Mouse (Mus musculus) heart, postnatal 36 days (tissue): ENCODE data around the gene Nt5c1a. TPM values are rescaled to one million over a fixed set of nuclear protein-coding genes. Genes with fewer than 3 reads are reported as not detected.

Experiments
- DNase-seq, 2 experiments: peaks; one replicate each; pipeline ENCODE4 v3.0.0; 2021 to 2022
- intact Hi-C: fragments of 180-260 bp; cut with DNase I; formaldehyde crosslinking; loops from one replicate; pipeline ENCODE4 v1.15.1; 2025
- total RNA-seq, 2 experiments: library from RNA; stranded (reverse); gene quantifications; 2 replicates each; pipeline ENCODE4 v1.2.3; 2021

Gene Nt5c1a
- total RNA-seq, 2 experiments from 2014 or later: 45.5 to 58.6 TPM

GRCm38 (mm10) chr4:123210996-123211395 is 9.7 kb downstream of the Nt5c1a start:
- intact Hi-C loops: no loop called here

GRCm38 (mm10) chr4:123211453-123211852 is 10.1 kb downstream of the Nt5c1a start:
- intact Hi-C loops: no loop called here
- no peak for DNase-seq

More at GRCm38 (mm10) chr4:123210996-123211395, 9.7 kb downstream of the Nt5c1a start:
- no peak for DNase-seq

GRCm38 (mm10) chr4:123212330-123212729 is 11.0 kb downstream of the Nt5c1a start:
- intact Hi-C loops: no loop called here
- DNase-seq: no peak

- intact Hi-C loops: no loop called here
- DNase-seq: no peak
Observed at GRCm38 (mm10) chr4:123213975-123214374, 12.7 kb downstream of the Nt5c1a start.

GRCm38 (mm10) chr4:123215367-123215766 is 14.1 kb downstream of the Nt5c1a start:
- DNase-seq: no peak
- intact Hi-C loops: loop anchor here (5.0 kb wide), 1 partner anchor 58 kb away; no protein-coding TSS in a partner anchor

- intact Hi-C loops: loop anchor here (5.0 kb wide), 1 partner anchor 59 kb away; no protein-coding TSS in a partner anchor
- DNase-seq: peak in 1 of 2 experiments; percentile 60
Observed at GRCm38 (mm10) chr4:123216782-123217181, 15.5 kb downstream of the Nt5c1a start.

GRCm38 (mm10) chr4:123219720-123220357 is 18.5 kb downstream of the Nt5c1a start:
- DNase-seq: peak; percentile 79 to 83
- intact Hi-C loops: loop anchor here (1.0 to 5.0 kb wide), 2 partner anchors 34 to 63 kb away; no protein-coding TSS in a partner anchor

GRCm38 (mm10) chr4:123220637-123221036 is 19.3 kb downstream of the Nt5c1a start:
- intact Hi-C loops: no loop called here
- no peak for DNase-seq

- intact Hi-C loops: no loop called here
- no peak for DNase-seq
Observed at GRCm38 (mm10) chr4:123223309-123223708, 22.0 kb downstream of the Nt5c1a start.

- intact Hi-C loops: no loop called here
- DNase-seq: peak; percentile 47 to 61
Observed at GRCm38 (mm10) chr4:123225718-123226403, 24.6 kb downstream of the Nt5c1a start.

- intact Hi-C loops: no loop called here
- peak; percentile 68 to 76 for DNase-seq
Observed at GRCm38 (mm10) chr4:123227707-123228106, 26.4 kb downstream of the Nt5c1a start.

GRCm38 (mm10) chr4:123228270-123228669 is 27.0 kb downstream of the Nt5c1a start:
- DNase-seq: peak; percentile 61 to 80
- intact Hi-C loops: no loop called here

- DNase-seq: peak in 1 of 2 experiments; percentile 64
- intact Hi-C loops: no loop called here
Observed at GRCm38 (mm10) chr4:123229166-123229565, 27.9 kb downstream of the Nt5c1a start.

- intact Hi-C loops: no loop called here
- DNase-seq: no peak
Observed at GRCm38 (mm10) chr4:123232841-123233240, 31.5 kb downstream of the Nt5c1a start.

GRCm38 (mm10) chr4:123233492-123234084 is 32.3 kb downstream of the Nt5c1a start, which contains the start of gene Heyl:
Heyl (plus strand) TSS chr4:123233556.
- DNase-seq: peak; percentile 73 to 76
- intact Hi-C loops: no loop called here

- no peak for DNase-seq
- intact Hi-C loops: no loop called here
Observed at GRCm38 (mm10) chr4:123235835-123236430, 34.6 kb downstream of the Nt5c1a start.

- intact Hi-C loops: no loop called here
- DNase-seq: no peak
Observed at GRCm38 (mm10) chr4:123236431-123237031, 35.2 kb downstream of the Nt5c1a start.

- DNase-seq: peak; percentile 56 to 76
- intact Hi-C loops: no loop called here
Observed at GRCm38 (mm10) chr4:123237386-123238266, 36.3 kb downstream of the Nt5c1a start.

- intact Hi-C loops: no loop called here
- DNase-seq: peak; percentile 66 to 76
Observed at GRCm38 (mm10) chr4:123239361-123240203, 38.3 kb downstream of the Nt5c1a start.
